Mouse (Mus musculus) MEL (cell line): ENCODE results near the gene Flrt1.

Experiments used
- CTCF ChIP-seq, 3 experiments: IDR thresholded peaks in 2 of 3; conservative IDR thresholded peaks in 1 of 3; 2 replicates each; pipeline ENCODE4 v1.5.1; 2011 to 2012; ENCODE audit warnings: low read length in 3 of 3, low read depth in 2 of 3, mild to moderate bottlenecking in 2 of 3, improper control_type of control experiment in 1 of 3, inconsistent platforms in 1 of 3, mixed read lengths in 1 of 3, moderate library complexity in 1 of 3; ENCODE audit not compliant: control insufficient read depth in 1 of 3, insufficient read depth in 1 of 3, poor library complexity in 1 of 3, severe bottlenecking in 1 of 3
- ETS1 ChIP-seq: IDR thresholded peaks from 2 replicates; pipeline ENCODE4 v1.6.1; 2012; ENCODE audit warnings: low read depth, mild to moderate bottlenecking, inconsistent platforms, low read length, improper control_type of control experiment, moderate library complexity
- MAFK ChIP-seq: IDR thresholded peaks from 2 replicates; pipeline ENCODE4 v1.6.1; 2011; ENCODE audit warnings: low read depth, mild to moderate bottlenecking, low read length, improper control_type of control experiment, borderline replicate concordance
- MYC ChIP-seq: IDR thresholded peaks from 2 replicates; pipeline ENCODE4 v1.6.1; 2011; ENCODE audit warnings: low read depth, mild to moderate bottlenecking, low read length, improper control_type of control experiment, moderate library complexity
- POLR2A ChIP-seq, 2 experiments: IDR thresholded peaks; 2 replicates each; pipeline ENCODE4 v1.6.1; 2011 to 2012; ENCODE audit warnings: low read length in 2 of 2, mild to moderate bottlenecking in 2 of 2, control low read depth in 1 of 2, improper control_type of control experiment in 1 of 2, low read depth in 1 of 2, moderate library complexity in 1 of 2; ENCODE audit not compliant: control insufficient read depth in 1 of 2, insufficient read depth in 1 of 2, poor library complexity in 1 of 2
- RAD21 ChIP-seq: IDR thresholded peaks from 2 replicates; pipeline ENCODE4 v1.6.1; 2011; ENCODE audit warnings: mild to moderate bottlenecking, low read depth, low read length, improper control_type of control experiment
- SIN3A ChIP-seq: IDR thresholded peaks from 2 replicates; pipeline ENCODE4 v1.6.1; 2012; ENCODE audit warnings: low read length, improper control_type of control experiment, inconsistent platforms
- TCF12 ChIP-seq: IDR thresholded peaks from 2 replicates; pipeline ENCODE4 v1.6.1; 2014; ENCODE audit warnings: low read depth, mild to moderate bottlenecking, inconsistent platforms, low read length, improper control_type of control experiment, moderate library complexity
- USF1 ChIP-seq: IDR thresholded peaks from 2 replicates; pipeline ENCODE4 v1.6.1; 2014; ENCODE audit warnings: low read depth, mild to moderate bottlenecking, inconsistent platforms, low read length, improper control_type of control experiment, moderate library complexity

- no peak for TF ChIP-seq ETS1
- TF ChIP-seq MYC = no peak
- no peak for TF ChIP-seq CTCF (IDR thresholded peaks at IDR 0.05 in 2 of 3, conservative IDR thresholded peaks at IDR 0.05 in 1 of 3; ENCODE audit: control insufficient read depth in 1 of 3, insufficient read depth in 1 of 3, low read depth in 2 of 3, low read length in 3 of 3, poor library complexity in 1 of 3, severe bottlenecking in 1 of 3)
- no peak for TF ChIP-seq SIN3A
- no peak for TF ChIP-seq TCF12
- no peak for TF ChIP-seq USF1
- no peak for TF ChIP-seq POLR2A (IDR thresholded peaks at IDR 0.05; ENCODE audit: control insufficient read depth in 1 of 2, insufficient read depth in 1 of 2, low read depth in 1 of 2, low read length in 2 of 2, poor library complexity in 1 of 2)
- TF ChIP-seq RAD21 = no peak
- TF ChIP-seq MAFK = no peak
These were observed 36.6 kb downstream of the Flrt1 start for GRCm38 (mm10) chr19:7068661-7069531.
